Mouse (Mus musculus) midbrain, embryonic 16.5 days (tissue): ENCODE measurements at regions not wholly inside any gene's neighbourhood (a gene's known extent, or its start where the extent isn't known, plus 50 kb on each side); places are given as distances from the start of the nearest gene placed in this dataset.

Experiments used
- ATAC-seq: fragments of 200-750 bp; cut with Nextera tagmentation; 2 replicates; pipeline ENCODE4 v1.8.0; 2017; ENCODE audit warnings: moderate TSS enrichment
- H3K27ac ChIP-seq: fragments of 300-500 bp; sonication (generic); 2 replicates; pipeline ENCODE4 v1.5.1; 2014; ENCODE audit warnings: mild to moderate bottlenecking, low read length, mixed read lengths
- H3K27me3 ChIP-seq: fragments of 300-500 bp; sonication (generic); 2 replicates; pipeline ENCODE4 v1.6.1; 2014; ENCODE audit warnings: low read depth, low read length, mixed read lengths; ENCODE audit not compliant: control insufficient read depth, insufficient read depth
- H3K36me3 ChIP-seq: fragments of 300-500 bp; sonication (generic); 2 replicates; pipeline ENCODE4 v1.6.1; 2014; ENCODE audit warnings: mild to moderate bottlenecking, low read length, moderate library complexity, mixed read lengths; ENCODE audit not compliant: control insufficient read depth, insufficient read depth
- H3K4me1 ChIP-seq: fragments of 300-500 bp; sonication (generic); 2 replicates; pipeline ENCODE4 v1.6.1; 2014; ENCODE audit warnings: mild to moderate bottlenecking, low read length, mixed read lengths; ENCODE audit not compliant: control insufficient read depth, insufficient read depth
- H3K4me2 ChIP-seq: fragments of 300-500 bp; sonication (generic); 2 replicates; pipeline ENCODE4 v1.6.1; 2014; ENCODE audit warnings: mild to moderate bottlenecking, low read length, mixed read lengths
- H3K4me3 ChIP-seq: fragments of 300-500 bp; sonication (generic); 2 replicates; pipeline ENCODE4 v1.5.1; 2014; ENCODE audit warnings: low read depth, mild to moderate bottlenecking, low read length, moderate library complexity, mixed read lengths
- H3K9ac ChIP-seq: fragments of 300-500 bp; sonication (generic); 2 replicates; pipeline ENCODE4 v1.6.1; 2014; ENCODE audit warnings: low read depth, low read length, mixed read lengths
- H3K9me3 ChIP-seq: fragments of 300-500 bp; sonication (generic); replicated peaks from 2 replicates; pipeline ENCODE4 v1.6.1; 2014; ENCODE audit warnings: mild to moderate bottlenecking, low read length, mixed read lengths; ENCODE audit not compliant: control insufficient read depth, poor library complexity, severe bottlenecking
- WGBS: fragments of 180-500 bp; shearing (Covaris S2); extraction: QIAGEN DNeasy Blood & Tissue Kit; methylation state at CpG from one replicate; pipeline ENCODE4 v1.1.7; 2014; 5-methylcytosine and 5-hydroxymethylcytosine counted together

DNA sequence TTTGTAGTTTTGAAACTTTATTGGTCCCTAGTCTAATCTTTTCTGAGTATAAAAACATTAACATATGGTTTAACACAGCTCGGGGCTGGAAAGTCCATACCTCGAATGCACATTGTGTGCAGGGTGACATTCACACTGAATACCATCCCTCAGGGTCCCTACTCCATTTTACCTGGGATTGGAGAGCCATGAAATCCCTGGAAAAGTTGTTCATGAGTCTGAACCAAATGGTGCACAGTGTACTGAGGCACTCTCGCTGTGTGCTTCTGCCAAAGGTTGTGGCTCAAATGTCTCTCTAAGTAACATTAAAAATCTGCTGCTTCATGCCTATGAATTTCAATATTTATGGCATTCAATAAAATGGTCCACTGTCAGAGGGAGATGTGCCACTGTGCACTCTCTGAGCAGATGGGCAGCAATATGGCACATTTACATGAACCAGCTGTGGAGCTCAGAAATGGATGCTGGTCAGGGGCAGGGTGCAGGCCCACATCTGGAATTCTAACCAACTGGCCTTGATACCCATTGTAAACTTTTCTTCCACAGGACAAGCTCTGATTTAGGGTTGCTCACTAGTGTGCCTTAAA, 116.7 kb downstream of the Olig3 start:
- Histone ChIP-seq H3K9me3 (no peaks in the 10 kb centered on the region), H3K4me1 (no peaks in the 10 kb centered on the region), H3K27ac (no peak overlapping the region), H3K4me2 (no peak overlapping the region), H3K27me3 (no peaks in the 10 kb centered on the region), H3K4me3 (no peak overlapping the region), H3K9ac (no peak overlapping the region), H3K36me3 (no peaks in the 10 kb centered on the region)
- 86% methylated on average over 3 of the region's 3 CpGs for WGBS
- ATAC-seq: no peak

DNA sequence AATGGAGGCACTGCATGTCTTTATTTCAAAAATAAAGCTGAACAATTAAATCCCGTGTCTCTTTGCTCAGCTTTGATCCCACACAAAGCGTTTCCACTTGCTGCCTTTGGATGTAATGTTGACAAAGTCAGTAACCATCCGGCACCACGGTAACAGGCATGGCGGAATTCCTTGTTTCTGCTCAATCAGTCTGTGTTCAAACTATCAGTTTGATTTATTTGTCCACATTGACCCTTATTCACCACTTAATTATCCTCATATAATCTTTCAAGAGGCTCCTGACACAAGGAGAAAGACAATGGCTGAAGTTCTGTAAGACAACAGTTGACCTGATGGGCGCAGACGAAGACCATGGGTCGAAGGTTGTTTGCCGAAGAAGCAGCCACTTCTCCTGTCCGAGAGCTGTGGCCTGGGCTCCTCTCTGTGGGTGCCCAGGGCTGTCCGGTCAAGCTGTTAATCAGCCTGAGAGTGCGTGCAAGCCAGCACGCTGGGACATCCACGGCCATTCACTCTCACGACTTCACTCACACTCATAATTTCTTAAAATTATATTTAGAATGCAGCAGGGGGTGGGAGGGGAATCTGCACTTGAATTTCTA, 106.1 kb upstream of the Ifngr1 start:
- Histone ChIP-seq H3K4me2 (0 out of 2 replicates have a peak overlapping the region, but pooled peaks have one; percentile 16), H3K9ac (no peak overlapping the region), H3K4me1 (no peaks in the 10 kb centered on the region), H3K36me3 (no peaks in the 10 kb centered on the region), H3K27ac (no peak overlapping the region), H3K27me3 (no peaks in the 10 kb centered on the region; the same call in 1 of the 2 replicates), H3K4me3 (no peak overlapping the region), H3K9me3 (no peaks in the 10 kb centered on the region)
- no peak for ATAC-seq
- WGBS: 41% methylated on average over 15 of the region's 15 CpGs

DNA sequence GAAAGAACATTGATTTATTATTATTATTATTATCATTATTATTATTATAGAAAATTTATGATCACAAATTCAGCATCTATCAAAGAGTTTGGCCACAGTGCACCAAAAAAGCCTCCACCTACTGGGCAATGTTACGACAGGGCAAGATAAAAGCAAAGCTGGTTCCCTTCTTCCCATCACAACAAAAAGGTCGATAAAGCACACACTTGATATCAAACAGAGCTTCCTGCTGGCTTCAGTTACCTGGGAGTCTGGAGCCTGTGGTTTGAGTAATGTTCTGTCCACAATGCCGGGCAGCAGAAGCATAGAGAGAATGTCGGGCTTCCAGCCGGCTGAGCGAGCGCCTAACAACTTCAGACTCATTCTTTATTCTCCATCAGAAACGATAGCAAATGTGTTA, 101.2 kb upstream of the Ifngr1 start:
- no peaks in the 10 kb centered on the region for H3K36me3 ChIP-seq
- no peak overlapping the region for H3K4me3 ChIP-seq
- 33% methylated on average over 8 of the region's 8 CpGs for WGBS
- no peaks in the 10 kb centered on the region for H3K9me3 ChIP-seq
- H3K9ac ChIP-seq: no peak overlapping the region
- no peak overlapping the region for H3K4me2 ChIP-seq
- no peak for ATAC-seq
- no peaks in the 10 kb centered on the region for H3K4me1 ChIP-seq
- no peaks in the 10 kb centered on the region; the same call in 1 of the 2 replicates for H3K27me3 ChIP-seq
- no peak overlapping the region for H3K27ac ChIP-seq

DNA sequence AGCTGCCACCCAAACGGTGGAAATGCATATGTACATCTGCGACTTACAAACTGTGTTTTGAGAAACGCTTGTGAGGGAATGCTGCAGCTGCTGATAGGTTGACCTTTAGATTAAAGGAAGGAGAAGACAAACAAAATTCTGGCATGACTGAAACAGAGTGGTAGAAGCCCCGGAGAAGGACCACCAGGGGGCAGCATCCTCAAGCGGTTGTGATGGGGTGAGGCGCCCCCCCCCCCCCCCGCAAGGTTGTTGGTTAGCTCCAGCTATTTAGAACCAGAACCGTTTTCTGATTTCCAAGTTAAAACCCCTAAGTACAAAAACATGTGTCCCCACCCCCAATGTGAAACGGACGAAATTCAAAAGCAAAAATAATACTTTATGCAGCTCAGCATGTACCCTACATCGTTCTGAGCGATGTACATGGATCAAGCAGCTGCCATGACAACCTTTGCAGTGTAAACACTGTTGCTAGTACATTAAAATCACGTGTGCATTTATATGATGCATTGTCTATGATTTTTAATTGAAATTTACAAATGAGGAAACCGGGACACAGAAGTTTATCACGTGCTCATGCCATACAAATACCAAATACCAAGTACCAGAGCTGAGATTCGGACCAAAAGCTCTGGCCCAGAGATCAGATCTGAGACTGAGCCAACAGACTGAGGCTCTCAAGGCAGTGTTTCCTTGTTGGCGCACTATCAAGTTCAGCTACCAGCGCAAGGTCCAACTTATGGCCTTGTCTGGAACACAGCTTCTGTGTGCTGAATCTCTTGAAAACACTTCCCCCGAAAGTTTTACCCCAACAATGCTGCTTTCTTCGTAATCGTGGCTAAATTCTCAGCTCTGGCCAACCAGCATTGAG, 100.0 kb upstream of the Ifngr1 start:
- no peaks in the 10 kb centered on the region for H3K9me3 ChIP-seq
- H3K4me1 ChIP-seq: no peaks in the 10 kb centered on the region
- WGBS: 60% methylated on average over 21 of the region's 21 CpGs
- no peaks in the 10 kb centered on the region for H3K36me3 ChIP-seq
- no peak overlapping the region for H3K4me3 ChIP-seq
- no peak overlapping the region for H3K27ac ChIP-seq
- no peaks in the 10 kb centered on the region; the same call in 1 of the 2 replicates for H3K27me3 ChIP-seq
- H3K4me2 ChIP-seq: no peak overlapping the region
- no peak for ATAC-seq
- no peak overlapping the region for H3K9ac ChIP-seq

DNA sequence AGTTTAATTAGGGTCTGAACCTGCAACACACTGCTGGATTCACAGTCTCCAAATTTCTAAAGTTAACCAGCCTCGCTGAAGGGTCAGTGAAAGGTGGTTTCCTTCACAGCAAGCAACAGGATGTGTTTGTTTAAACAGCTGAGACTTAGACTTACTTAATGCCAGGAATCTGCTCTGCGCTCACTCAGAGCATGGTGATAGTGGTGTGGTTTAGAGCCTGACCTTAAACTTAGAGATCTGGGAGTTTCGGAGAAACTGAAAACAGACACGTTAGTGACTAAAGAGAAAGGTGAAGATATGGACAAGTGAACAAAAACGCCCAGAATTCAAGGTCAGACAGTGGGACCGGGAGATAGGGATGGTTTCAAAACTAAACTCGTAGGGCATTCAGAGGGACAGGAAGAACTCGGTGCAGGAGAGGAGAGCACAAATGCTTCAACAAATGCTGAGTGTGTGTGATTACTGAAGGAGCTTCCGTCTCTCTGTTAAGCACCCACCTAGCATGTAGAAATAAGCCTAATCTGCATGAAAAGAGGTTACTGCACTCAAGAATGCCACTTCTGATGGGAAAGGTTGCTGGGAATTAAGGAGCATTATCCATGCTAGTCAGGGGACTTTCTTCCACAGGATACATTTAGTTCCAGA, 97.2 kb upstream of the Ifngr1 start:
- Histone ChIP-seq H3K27me3 (no peaks in the 10 kb centered on the region), H3K9me3 (no peaks in the 10 kb centered on the region), H3K4me1 (no peaks in the 10 kb centered on the region), H3K9ac (no peak overlapping the region), H3K27ac (no peak overlapping the region), H3K4me2 (no peak overlapping the region), H3K36me3 (no peaks in the 10 kb centered on the region), H3K4me3 (no peak overlapping the region)
- WGBS: 29% methylated on average over 9 of the region's 9 CpGs
- no peak for ATAC-seq

DNA sequence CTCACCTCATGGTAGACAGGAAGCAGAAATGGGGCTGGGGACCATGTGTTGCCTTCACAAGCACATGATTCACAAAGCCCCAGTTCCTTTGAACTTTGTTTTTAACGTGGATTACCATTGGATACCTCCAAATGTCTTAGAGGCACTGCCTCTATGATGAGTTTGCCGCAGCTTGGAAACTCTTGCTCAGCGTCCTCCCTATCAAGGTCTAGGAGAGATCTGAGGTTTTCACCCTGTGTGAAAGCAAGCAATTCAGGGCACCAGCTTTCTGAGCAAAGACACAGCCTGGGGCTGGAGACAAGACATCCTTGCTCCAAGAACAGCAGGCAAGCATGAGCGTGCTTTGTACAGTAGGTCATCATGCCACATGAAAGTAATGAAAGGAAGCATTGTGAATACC, 93.6 kb upstream of the Ifngr1 start:
- Histone ChIP-seq H3K27ac (no peak overlapping the region), H3K36me3 (no peaks in the 10 kb centered on the region), H3K27me3 (no peaks in the 10 kb centered on the region), H3K9ac (no peak overlapping the region), H3K4me2 (no peak overlapping the region), H3K4me1 (no peaks in the 10 kb centered on the region), H3K4me3 (no peak overlapping the region), H3K9me3 (no peaks in the 10 kb centered on the region)
- WGBS: 84% methylated on average over 4 of the region's 4 CpGs
- no peak for ATAC-seq

DNA sequence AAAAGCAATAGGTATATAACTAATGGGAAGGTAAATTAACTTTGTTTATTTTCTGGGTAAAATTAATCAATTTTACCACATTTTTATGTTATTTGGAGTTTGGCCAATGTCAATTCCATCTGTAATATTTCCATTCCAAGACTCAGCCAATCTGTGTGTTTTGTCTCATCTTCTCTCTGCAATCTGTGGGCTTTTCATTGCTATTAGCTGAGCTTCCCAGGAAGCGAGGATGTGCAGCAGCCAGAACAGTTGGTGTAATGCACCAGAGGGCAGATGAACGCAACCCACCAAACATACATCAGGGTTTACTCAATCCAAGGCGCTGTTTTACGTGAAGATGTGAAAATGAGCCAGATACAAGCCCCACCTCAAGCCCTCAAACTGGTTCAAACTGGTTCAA, 88.9 kb upstream of the Ifngr1 start:
- Histone ChIP-seq H3K9me3 (no peaks in the 10 kb centered on the region), H3K9ac (no peak overlapping the region), H3K27me3 (no peaks in the 10 kb centered on the region), H3K4me1 (no peaks in the 10 kb centered on the region), H3K4me2 (no peak overlapping the region), H3K4me3 (no peak overlapping the region), H3K36me3 (no peaks in the 10 kb centered on the region), H3K27ac (no peak overlapping the region)
- ATAC-seq: no peak
- 94% methylated on average over 4 of the region's 4 CpGs for WGBS

DNA sequence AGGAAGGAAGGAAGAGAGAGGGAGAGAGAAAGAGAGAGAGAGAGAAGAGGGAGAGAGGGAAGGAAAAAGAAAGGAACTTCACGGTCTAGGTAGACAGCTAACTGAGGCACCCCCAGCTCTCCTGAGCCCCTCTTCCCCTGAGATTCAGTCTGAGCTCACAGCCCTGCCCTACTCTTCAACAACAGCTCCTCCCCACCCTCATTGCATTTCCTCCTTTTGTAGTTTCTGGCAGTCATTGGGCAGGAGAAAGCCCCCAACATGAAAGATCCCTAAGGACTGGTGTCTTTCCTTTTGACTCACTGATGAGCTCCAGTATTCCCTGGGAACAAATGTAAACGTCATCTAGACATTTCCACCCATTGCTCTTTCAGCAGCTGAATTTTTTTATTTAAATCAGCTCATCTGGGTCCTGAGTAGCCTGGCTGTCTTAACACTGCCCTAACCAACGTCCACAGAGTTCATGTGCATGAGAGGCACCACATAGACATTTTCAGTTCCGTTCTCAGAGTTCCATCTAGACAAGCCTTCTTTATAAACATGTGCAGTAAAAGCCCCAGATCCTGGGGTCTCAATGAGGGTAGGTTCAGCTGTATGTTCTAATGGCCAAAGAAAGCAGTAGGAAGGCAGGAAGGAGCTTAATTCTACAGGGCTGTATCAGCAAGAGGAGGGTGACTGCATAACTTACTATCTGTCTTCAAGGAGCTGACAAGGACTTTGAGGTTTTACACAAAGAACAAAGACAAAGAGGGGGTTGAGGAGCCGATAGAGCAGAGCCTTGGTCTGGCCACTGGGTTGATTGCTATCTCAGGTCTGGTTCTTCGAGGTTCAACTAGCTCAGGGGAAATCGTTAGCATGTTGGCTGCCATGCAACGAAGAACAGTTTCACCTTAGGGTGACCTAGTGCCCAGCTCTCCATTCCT, 87.6 kb upstream of the Ifngr1 start:
- Histone ChIP-seq H3K27me3 (no peaks in the 10 kb centered on the region), H3K4me2 (no peak overlapping the region), H3K4me3 (no peak overlapping the region), H3K27ac (no peak overlapping the region), H3K9me3 (no peaks in the 10 kb centered on the region), H3K9ac (no peak overlapping the region), H3K36me3 (no peaks in the 10 kb centered on the region), H3K4me1 (no peaks in the 10 kb centered on the region)
- WGBS: 71% methylated on average over 8 of the region's 8 CpGs
- ATAC-seq: no peak
